Mouse (Mus musculus) kidney, adult 9 months (tissue): ENCODE results near the gene Fchsd2.
"Not testable (repeated sequence)": the region's sequence is repeated elsewhere in the genome, so short reads cannot be mapped to it uniquely, and the experiment has no call there.

ENCODE experiments used
- DNase-seq: peaks from one replicate; pipeline ENCODE4 v3.0.0; 2022

Gene Fchsd2

DNA sequence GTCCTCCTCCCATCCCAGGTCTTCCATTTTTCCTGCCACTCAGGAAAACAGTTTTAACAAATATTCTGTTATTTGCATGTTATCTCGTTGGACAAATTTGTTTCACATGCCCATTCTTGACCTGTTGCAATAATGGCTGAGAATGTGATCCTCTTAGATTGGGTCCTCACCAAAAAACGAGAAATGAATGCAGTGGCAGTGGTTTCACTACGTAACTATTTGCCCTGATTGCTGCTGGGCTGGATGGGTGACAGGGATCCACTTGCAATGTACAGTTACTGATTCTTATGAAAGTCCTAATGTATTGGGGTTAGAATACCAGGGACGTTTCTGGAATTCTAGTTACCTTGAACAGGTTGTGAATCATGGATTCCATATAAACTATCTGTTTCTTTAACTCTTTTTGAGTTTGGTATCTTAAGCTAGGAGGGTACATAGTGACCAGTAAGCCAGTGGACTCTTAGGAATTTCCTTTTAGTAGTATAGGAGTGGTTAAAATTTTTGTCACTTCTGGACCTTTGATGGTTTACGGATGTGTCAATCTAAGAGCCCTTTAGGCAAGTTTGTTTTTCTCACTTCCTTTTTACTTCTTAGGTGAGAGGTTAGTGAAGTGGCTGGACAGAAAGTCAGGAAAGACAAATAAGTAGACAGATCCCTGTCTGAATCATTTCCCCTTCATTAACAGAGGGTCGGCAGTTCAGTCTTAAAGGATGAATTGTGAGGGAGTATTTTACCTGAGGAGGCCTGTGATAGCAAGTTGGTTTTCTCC lies 31.1 kb downstream of the Fchsd2 start:
- DNase-seq = no peak

DNA sequence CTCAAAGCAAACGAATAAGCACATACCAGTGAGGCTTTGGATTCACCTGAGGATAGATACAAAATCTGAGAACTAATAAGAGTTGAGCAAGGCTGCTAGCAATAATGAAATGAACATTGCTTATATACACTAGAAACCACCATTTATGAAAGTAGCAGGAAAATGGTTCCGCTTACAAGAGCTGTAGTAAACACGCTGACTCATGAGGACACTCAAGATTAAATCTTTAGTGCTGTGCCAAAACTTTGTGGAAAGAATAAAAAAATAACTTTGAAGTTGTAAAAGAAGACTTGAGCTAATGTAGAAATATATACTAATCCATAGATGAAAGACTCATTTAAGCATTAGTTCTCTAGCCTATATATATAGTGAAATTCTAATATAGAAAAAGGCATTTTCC lies 35.1 kb downstream of the Fchsd2 start:
- no peak for DNase-seq

DNA sequence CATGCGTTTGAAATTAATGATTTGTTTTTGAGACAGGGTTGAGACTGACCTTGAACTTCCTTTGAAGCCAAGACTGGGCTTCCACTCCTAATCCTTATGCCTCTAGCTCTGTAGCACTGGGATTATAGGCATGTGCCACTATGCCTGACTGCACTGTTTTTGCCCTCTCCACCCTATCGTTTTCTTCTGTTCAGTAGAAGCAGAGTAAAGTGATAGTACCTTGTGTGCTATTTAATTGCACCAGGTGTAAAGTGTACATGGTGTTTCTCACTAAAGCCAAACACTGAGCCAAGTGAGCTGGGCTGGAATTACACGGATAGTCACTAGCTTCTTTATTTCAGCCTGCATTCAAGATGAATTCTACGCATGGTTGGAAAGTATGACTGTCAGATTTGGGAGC lies 35.9 kb downstream of the Fchsd2 start:
- no peak for DNase-seq

DNA sequence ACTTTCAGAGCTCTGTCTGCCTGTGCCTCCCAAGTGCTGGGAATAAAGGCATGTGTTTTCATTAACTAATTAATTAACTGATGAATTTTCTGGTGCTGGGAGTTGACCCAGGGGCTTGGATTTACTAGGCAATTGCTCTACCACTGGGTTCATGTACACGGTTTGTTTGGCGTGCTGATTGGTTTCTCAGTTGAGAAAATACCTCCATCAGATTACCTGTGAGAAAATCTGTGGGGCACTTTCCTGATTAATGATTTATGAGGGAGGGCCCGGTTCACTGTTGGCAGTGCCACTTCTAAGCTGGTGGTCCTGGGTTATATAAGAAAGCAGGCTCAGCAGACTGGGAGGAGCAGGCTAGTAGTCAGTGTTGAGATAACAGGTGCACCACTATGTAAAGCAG lies 38.0 kb downstream of the Fchsd2 start:
- peak; percentile 55 for DNase-seq

DNA sequence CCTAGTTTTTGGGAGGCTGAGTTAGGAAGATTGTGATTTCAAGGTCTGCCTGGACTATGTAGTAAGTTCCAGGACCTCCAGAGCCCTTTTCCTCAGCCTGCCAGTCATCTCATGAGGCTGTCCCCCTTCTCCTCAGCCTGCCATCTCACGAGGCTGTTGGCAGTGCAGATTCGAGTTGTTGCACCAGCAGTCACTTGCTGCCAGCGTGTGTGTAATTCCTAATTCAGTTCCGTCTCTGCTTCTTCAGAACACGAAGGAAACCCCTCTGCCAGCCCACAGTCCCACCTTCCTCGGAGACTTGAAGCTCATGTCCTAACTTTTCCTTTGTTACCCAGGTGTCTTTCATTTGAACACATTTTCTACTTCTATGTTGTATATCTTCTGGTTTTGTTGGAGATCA lies 38.6 kb downstream of the Fchsd2 start:
- no peak for DNase-seq

DNA sequence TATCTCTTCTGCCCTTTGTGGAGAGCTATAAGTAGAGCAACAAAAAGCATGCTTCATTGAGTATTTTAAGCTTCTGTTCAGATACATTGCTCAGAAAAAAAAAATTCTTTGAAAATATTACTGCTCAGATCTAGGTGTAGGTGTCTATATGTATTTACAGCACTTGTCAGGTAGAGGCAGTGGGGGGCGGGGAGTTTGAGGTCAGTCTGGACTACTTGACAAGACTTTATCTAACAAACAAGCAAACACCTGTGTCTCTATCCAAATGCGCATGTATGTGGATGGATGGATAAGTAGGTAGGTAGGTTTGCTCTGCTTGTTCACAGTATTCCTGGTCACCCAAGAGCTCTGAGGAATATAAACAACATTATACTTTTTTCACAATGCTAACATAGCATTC lies 40.9 kb downstream of the Fchsd2 start:
- no peak for DNase-seq

DNA sequence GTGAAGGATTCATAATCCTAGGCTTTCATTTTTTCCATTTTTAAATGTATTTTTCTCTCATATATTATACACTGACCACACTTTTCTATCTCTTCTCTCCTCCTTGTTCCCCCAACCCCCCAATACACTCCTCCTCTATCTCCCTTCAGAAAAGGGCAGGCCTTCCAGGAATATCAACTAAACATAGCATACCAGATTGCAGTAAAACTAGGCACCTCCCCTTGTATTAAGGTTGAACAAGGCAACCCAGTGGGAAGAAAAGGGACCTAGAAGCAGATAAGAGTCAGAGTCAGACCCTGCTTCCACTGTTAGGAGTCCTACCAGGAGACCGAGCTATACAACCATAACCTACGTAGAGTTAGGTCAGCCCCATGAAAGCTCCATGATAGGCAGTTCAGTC lies 41.5 kb downstream of the Fchsd2 start:
- no peak for DNase-seq

DNA sequence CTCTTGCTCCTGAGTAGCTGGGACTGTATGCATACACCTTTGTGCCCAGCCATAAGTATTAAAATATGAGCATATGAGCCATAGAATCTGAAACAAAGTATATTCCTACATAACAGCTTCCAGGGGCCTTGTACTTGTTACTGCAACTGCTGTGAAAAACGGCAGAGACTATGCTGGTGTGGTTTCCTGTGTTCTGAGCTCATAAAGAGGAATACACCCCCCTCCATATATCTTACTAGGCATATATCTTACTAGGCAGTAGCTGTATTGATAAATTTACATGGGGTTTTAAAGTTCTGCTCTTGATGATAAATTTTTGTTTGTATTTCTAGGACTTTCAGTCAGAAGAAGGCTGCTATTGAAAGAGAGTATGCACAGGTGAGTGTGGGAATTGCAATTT lies 46.2 kb downstream of the Fchsd2 start:
- DNase-seq = no peak

DNA sequence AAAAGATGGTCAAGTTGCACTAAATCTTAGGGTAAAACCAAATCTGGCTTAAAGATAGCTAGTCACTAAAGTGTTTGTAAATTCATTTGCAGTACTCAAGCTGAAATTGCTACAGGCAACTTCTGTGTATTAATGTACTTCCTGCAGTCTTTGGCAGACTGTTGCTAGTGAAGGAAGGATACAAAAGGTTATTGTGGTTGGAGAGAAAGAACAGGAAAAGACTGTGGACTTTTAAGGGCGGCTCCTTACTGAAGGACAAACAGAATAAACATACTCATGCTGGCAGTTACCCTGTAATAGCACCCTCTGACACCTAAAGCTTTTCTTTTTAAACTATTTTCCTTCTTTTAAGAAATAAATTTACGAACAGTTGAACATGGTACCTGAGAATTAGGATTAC lies 50.2 kb downstream of the Fchsd2 start:
- peak; percentile 26 for DNase-seq

DNA sequence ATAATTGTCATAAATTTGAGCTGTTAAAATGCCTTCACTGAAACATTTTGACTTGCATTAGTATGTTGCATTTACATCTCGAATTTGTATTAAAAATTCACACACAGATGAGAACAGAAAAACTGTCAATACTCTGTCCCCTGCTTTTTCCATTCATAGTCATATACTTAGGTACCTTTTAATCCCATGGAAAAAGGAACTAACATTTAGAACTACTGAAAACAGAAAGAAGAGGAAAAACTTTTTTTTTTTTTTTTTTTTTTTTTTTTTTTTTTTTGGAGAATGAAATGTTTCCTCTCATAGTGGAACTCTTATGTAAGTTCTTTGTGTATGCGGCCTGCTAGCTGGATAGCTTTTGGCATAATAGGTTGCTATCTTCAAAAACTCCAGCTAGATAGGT lies 51.6 kb downstream of the Fchsd2 start:
- no peak for DNase-seq

DNA sequence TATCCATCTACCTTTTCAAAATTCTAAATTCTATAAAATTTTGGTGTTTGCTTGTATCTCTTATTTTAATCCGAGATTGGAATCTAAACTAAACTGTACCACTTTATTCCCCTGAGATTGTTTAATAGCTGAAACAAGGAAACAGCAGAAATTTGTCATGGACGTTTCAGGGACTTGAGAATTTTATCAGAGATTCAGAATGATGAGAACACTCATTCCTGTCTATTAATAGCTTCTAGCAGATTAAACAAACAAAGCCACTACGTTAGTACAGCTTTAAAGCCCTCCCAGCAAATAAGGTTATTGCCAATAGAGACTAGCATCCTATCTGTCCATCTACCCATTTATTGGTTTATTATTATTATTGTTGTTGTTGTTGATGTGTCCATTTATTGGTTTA lies 56.4 kb downstream of the Fchsd2 start:
- DNase-seq = no peak

DNA sequence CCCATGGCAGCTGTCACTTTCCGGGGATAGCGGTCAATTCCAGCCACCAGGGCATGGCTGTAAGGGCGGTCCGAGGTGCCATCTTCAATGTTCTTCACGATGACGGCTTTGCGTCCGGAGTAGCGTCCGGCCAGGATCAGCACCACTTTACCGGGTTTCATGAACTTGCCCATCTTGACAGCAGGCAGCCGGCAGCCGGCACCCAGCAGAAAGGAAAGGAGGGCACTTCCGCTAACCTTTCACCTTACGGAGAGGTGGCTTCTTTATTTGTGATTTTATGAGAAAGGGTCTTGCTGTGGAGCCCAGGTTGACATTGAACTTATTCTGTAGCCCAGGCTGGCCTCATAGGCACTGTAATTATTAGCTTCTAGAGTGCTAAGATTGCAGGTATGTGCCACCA lies 62.2 kb downstream of the Fchsd2 start:
- DNase-seq = not testable (repeated sequence)

DNA sequence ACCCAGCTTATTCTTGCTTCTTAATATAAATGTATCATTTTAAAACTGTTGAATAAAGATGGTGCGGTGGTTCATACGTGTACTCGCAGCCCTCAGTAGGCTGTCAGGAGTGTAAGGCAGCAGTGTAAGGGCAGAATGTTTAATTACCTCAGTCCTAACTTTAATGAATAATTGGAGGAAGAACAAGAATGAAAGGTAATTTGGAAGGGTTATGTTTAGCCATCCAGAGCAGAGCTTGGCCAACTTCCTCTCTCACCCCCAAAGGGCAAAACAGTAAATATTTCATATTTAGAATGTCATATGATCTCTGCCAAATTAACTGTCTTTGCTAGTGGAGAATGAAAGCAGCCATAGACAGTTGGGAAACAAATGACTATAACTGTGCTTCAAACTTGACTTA lies 62.6 kb downstream of the Fchsd2 start:
- peak; percentile 48 for DNase-seq

DNA sequence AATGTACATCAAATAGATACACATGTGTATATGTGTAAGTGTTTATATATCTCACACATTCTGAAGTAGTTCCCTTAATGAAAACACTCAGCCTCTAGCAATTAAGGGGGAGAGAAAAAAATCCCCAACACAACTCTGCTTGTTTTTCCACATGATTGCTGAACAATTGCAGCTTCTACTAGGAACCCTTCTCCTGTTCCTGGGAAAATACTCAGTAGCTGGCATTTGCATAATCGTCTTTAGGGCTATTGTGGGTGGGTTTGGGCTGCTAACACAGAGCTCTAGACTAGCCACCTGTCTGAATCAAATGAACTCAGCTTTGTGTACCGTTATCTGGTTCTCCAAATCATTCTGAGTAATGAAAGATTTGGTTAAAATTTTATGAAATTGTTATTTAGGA lies 67.6 kb downstream of the Fchsd2 start:
- no peak for DNase-seq

DNA sequence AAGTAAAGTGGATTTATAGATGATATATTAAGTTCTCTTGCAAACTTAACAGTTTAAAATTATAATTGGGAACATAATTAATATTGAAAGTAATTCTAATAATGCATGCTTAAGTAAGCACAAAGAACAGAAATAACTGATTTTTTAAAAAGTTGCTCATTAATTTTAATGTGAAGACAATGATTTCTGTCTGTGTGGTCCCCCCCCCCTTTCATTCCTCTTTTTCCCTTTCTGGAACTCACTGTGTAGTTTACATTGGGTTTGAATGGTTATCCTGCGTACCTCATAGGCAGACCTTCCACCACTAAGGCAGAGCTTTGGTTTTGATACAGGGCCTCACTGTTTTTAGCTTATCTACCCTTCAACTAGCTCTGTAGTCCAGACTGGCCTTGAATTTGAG lies 70.1 kb downstream of the Fchsd2 start:
- no peak for DNase-seq

DNA sequence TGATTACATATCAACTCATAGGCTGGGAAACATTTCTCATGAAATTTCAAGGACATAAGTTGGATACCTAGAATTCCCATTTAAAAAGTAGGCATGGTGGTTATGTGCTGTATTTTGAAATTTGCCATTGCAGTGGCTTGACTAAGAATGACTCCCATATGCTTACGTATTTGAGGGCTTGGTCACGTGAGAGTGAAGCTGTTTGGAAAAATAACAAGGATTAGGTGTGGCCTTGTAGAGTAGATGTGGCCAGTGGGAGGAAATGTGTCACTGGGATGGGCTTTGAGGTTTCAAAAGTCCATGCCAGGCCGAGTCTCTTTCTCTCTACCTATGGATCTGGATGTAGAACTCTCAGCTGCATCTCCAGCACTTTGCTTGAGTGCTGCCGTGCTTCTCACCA lies 71.2 kb downstream of the Fchsd2 start:
- DNase-seq = no peak

DNA sequence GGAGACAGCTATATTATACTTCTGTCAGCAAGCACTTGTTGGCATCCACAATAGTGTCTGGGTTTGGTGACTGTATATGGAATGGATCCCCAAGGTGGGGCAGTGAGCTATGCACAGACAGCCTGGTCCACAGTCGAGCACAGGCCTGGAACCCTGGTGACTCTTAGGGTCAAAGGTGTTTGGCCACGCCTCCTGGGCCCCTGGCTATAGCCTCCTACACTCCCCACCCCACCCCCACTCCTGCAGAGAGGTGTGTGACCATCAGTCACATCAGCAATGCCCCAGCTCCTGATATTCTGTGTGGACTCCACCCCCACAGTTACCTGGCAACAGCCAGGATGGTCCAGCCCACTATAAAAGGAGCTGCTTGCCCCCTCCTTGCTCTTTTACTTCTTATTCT lies 73.9 kb downstream of the Fchsd2 start:
- DNase-seq = no peak

DNA sequence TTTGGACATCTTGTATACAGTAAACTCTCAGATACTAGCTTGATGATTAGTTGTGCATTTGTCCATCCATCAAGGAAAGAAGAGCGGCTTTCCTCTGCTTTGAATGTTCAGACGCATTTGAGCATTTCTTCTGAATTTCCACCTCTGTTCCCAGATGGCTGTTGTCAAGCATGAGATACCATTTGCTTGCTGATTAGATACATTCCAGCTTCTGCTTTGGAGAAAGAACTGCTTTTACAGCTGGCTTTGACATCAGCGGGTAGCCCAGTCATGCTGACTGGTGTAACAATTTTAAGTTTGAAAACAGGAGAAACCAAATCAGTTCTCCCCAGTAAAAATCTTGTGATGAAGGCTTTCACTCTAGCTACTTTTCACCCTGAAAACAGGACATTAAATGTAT lies 77.8 kb downstream of the Fchsd2 start:
- peak; percentile 24 for DNase-seq

DNA sequence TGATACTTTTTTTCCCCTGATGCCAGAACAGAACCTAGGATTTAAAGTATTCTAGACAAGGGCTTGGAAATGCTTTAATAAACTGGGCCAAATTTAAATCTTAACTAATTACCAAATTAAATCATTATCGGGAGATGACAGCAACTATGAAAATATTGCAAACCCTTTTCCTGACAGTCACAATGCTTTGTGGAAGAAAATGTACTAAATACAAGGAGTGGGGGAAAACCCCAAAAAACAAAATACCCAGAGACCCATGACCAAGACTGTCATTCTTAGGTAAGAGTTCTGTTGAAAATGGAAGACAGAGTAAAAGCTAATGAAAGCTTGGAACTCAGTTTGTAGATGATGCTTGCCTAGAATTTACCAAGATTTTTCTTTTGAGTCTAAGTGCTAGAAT lies 78.3 kb downstream of the Fchsd2 start:
- no peak for DNase-seq

DNA sequence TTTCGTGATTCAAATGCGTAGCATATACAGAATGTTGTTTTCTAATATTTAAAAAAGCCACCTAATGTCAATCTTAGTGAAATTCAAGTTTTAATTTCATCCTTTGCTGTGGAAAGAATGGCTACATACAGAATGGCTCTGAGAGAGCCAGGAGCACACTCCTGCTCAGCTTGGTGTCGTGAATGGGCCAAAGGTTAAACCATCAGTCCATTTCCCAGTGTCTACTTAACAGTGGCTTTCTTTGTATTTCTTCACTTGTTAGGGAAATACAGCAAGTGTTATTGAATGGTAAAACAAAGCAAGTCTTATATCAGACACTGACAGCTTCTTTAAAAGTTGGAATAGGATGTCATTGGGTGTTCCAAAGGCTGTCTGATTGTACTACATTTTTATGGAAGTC lies 80.7 kb downstream of the Fchsd2 start:
- DNase-seq = no peak

DNA sequence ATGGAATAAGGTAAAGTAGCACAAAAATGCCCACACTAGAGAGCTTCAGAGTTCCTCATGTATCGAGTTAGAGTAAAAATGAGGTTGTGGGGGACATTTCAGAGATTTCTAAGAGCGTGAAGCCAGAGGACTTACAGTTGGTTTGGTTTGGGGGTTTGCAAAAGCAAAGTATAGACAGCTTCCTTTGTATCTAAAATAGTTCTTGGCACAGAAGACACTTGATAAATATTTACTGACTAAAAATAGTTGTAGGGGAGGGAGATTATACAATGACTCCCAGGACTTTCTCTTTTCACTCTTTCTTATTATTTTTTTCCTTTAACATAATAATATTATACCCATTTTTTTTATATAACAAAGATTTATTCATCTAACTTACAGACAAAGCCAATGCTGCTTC lies 86.1 kb downstream of the Fchsd2 start:
- DNase-seq = no peak

DNA sequence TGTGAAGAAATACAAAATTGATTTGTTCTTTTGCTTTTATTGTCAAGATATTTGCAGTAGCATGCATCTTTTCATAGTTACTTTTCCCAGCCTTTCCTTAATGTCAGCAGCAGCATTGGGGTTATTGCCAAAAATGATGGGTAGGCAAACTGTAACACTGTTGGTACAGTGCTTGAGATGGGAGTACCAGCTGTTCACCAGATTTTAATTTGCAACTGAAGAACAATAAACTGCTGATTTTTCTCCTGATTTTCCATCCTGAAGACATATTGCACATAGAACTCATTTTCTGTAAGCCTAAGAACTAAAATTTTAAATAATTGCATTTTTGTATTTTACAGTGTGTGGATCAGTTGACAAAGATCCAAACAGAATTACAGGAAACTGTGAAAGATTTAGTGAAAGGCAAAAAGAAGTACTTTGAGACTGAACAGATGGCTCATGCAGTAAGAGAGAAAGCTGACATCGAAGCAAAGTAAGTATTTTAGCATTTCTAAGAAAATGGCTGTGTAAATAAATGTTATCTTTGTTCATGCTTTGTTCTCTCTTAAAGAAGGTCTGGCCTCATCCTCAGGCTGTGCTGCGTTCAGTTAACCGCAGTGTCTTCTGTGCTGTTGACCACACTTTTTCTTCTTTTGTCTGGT lies 98.8 kb downstream of the Fchsd2 start:
- no peak for DNase-seq

DNA sequence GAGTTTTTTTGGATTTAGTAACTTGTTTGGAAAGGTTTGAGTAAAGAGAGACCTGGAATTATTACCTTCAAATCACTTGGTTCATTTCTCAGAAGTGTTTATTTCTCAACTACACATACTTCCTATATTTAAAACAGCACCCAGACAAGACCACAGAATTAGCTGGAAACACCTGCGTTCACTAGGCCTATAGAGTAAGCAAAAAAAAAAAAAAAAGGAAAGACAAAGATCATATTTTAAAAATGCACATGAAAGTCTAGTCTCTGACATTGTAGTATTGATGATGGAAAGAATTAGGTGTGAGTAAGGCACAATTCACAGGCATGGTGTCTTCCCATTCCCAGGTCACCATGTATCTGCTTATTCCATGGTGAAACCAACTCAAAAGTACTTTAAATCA lies 118.2 kb downstream of the Fchsd2 start:
- DNase-seq = no peak

DNA sequence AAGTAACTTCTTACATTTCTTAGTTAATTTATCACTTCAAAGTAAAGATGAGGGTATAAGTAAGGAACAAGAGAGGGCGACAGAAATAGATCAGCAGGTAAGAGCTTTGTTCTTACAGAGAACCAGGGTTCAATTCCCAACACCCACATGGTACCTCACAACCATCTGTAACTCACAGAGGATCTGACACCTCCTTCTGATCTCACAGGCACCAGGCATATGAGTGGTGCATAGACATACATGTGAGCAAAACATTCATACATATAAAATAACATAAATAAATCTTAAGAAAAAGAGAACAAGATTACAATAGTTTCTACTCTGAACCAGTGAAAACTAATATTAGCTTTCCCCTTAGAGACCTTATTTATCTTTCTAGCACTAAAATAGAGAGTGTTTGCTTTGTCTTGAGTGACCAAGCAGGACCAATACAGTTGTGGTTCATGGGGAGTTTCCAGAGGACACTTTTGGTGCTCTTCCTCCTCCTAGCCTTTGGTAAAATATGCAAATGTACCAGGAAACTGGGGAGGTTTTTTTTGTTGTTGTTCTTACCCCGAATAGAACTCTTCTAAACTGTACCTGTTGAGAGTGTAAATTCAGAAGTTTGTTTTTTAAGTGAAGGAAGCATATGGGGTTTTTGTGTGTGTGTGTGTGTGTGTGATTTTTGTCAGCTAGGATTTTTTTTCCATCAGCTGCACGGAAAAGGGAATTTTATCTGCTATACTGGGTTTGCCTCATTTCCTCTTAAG lies 121.0 kb downstream of the Fchsd2 start:
- DNase-seq = peak; percentile 10
